Mouse (Mus musculus) liver, embryonic 12.5 days (tissue): ENCODE results near the gene Lxn. TPM values are rescaled to one million over a fixed set of nuclear protein-coding genes. Genes with fewer than 3 reads are reported as not detected.
A peak's percentile ranks its signal among the peaks of the same experiment; 100 is the strongest.

Experiments
- ATAC-seq: fragments of 200-750 bp; cut with Nextera tagmentation; 2 replicates; pipeline ENCODE4 v1.8.0; 2017; ENCODE audit warnings: moderate number of reproducible peaks, mild to moderate bottlenecking, moderate library complexity
- H3K27ac ChIP-seq: fragments of 300-500 bp; sonication (generic); 2 replicates; pipeline ENCODE4 v1.5.1; 2016; ENCODE audit warnings: mild to moderate bottlenecking
- H3K27me3 ChIP-seq: fragments of 300-500 bp; sonication (generic); replicated peaks from 2 replicates; pipeline ENCODE4 v1.6.1; 2016; ENCODE audit warnings: mild to moderate bottlenecking, moderate library complexity
- H3K36me3 ChIP-seq: fragments of 300-500 bp; sonication (generic); 2 replicates; pipeline ENCODE4 v1.6.1; 2016; ENCODE audit warnings: mild to moderate bottlenecking, moderate library complexity
- H3K4me1 ChIP-seq: fragments of 300-500 bp; sonication (generic); 2 replicates; pipeline ENCODE4 v1.6.1; 2016
- H3K4me2 ChIP-seq: fragments of 300-500 bp; sonication (generic); 2 replicates; pipeline ENCODE4 v1.6.1; 2016; ENCODE audit warnings: mild to moderate bottlenecking, moderate library complexity
- H3K4me3 ChIP-seq: fragments of 300-500 bp; sonication (generic); 2 replicates; pipeline ENCODE4 v1.5.1; 2016; ENCODE audit warnings: mild to moderate bottlenecking, moderate library complexity
- H3K9ac ChIP-seq: fragments of 300-500 bp; sonication (generic); 2 replicates; pipeline ENCODE4 v1.6.1; 2016; ENCODE audit warnings: mild to moderate bottlenecking, moderate library complexity
- H3K9me3 ChIP-seq: fragments of 300-500 bp; sonication (generic); replicated peaks from 2 replicates; pipeline ENCODE4 v1.6.1; 2016; ENCODE audit warnings: mild to moderate bottlenecking, moderate library complexity
- WGBS: fragments of 180-500 bp; shearing (Covaris S2); methylation state at CpG from one replicate; pipeline ENCODE4 v1.1.7; 2016; ENCODE audit not compliant: insufficient replicate concordance; 5-methylcytosine and 5-hydroxymethylcytosine counted together
- polyA plus RNA-seq: library from polyadenylated mRNA; unstranded; fragments of >200 nt; fragmentation: Nextera tagmentation; extraction: Ambion mirVana; gene quantifications from 2 replicates; pipeline ENCODE4 v1.2.1, GENCODE M21; 2016

Lxn gene
- 16.8 and 17.7 TPM in 2 replicates for polyA plus RNA-seq

GRCm38 (mm10) chr3:67463450-67464372 is at the start of gene Lxn:
Lxn (minus strand) TSS chr3:67463926.
- peak; percentile 86 for ATAC-seq
- WGBS, result 2% methylated on average over 43 of the region's 43 CpGs

GRCm38 (mm10) chr3:67512807-67513206 is 49.1 kb upstream of the Lxn start:
- H3K9me3 ChIP-seq, result no peaks in the 10 kb centered on the region
- 3% methylated on average over 5 of the region's 5 CpGs for WGBS
- peaks cover 42% of the 10 kb centered on the region for H3K27me3 ChIP-seq
- no peak for ATAC-seq
- no peak overlapping the region for H3K4me3 ChIP-seq
- H3K4me2 ChIP-seq, result no peak overlapping the region
- no peak overlapping the region for H3K27ac ChIP-seq
- H3K4me1 ChIP-seq, result no peaks in the 10 kb centered on the region
- H3K36me3 ChIP-seq, result no peaks in the 10 kb centered on the region
- H3K9ac ChIP-seq, result no peak overlapping the region

More at GRCm38 (mm10) chr3:67463450-67464372, at the start of gene Lxn:
- peaks cover 21% of the 10 kb centered on the region for H3K4me1 ChIP-seq
- no peaks in the 10 kb centered on the region for H3K27me3 ChIP-seq
- no peaks in the 10 kb centered on the region for H3K9me3 ChIP-seq
- H3K27ac ChIP-seq, result peak within 1 kb of the TSS; percentile 56
- peak within 1 kb of the TSS; percentile 72 for H3K9ac ChIP-seq
- H3K36me3 ChIP-seq, result peaks cover 44% of the 10 kb centered on the region
- peak within 1 kb of the TSS; percentile 65 for H3K4me3 ChIP-seq
- peak within 1 kb of the TSS; percentile 93 for H3K4me2 ChIP-seq

GRCm38 (mm10) chr3:67508216-67508892 is 44.6 kb upstream of the Lxn start:
- H3K36me3 ChIP-seq, result no peaks in the 10 kb centered on the region
- H3K27ac ChIP-seq, result no peak overlapping the region
- H3K27me3 ChIP-seq, result peaks cover 4% of the 10 kb centered on the region
- no peaks in the 10 kb centered on the region for H3K4me1 ChIP-seq
- ATAC-seq, result no peak
- no peaks in the 10 kb centered on the region for H3K9me3 ChIP-seq
- H3K4me3 ChIP-seq, result no peak overlapping the region
- WGBS, result 73% methylated on average over 10 of the region's 10 CpGs
- H3K4me2 ChIP-seq, result no peak overlapping the region
- H3K9ac ChIP-seq, result no peak overlapping the region

GRCm38 (mm10) chr3:67505286-67505685 is 41.6 kb upstream of the Lxn start:
- no peaks in the 10 kb centered on the region for H3K27me3 ChIP-seq
- H3K4me3 ChIP-seq, result no peak overlapping the region
- no peak overlapping the region for H3K27ac ChIP-seq
- 67% methylated on average over 2 of the region's 2 CpGs for WGBS
- no peak overlapping the region for H3K9ac ChIP-seq
- H3K4me2 ChIP-seq, result no peak overlapping the region
- H3K4me1 ChIP-seq, result no peaks in the 10 kb centered on the region
- no peaks in the 10 kb centered on the region for H3K9me3 ChIP-seq
- H3K36me3 ChIP-seq, result no peaks in the 10 kb centered on the region
- no peak for ATAC-seq

GRCm38 (mm10) chr3:67503878-67504277 is 40.2 kb upstream of the Lxn start:
- Histone ChIP-seq H3K4me3 (no peak overlapping the region), H3K9me3 (no peaks in the 10 kb centered on the region), H3K4me1 (0 out of 2 replicates have a peak, but pooled peaks cover 7% of the 10 kb centered on the region), H3K36me3 (no peaks in the 10 kb centered on the region), H3K27ac (no peak overlapping the region), H3K27me3 (no peaks in the 10 kb centered on the region), H3K9ac (no peak overlapping the region), H3K4me2 (no peak overlapping the region)
- WGBS, result 9% methylated on average over 3 of the region's 3 CpGs
- no peak for ATAC-seq

- Histone ChIP-seq H3K36me3 (no peaks in the 10 kb centered on the region), H3K9ac (no peak overlapping the region), H3K4me3 (no peak overlapping the region), H3K4me1 (0 out of 2 replicates have a peak, but pooled peaks cover 8% of the 10 kb centered on the region), H3K27ac (no peak overlapping the region), H3K9me3 (no peaks in the 10 kb centered on the region; the same call in 1 of the 2 replicates), H3K27me3 (no peaks in the 10 kb centered on the region), H3K4me2 (no peak overlapping the region)
- peak; percentile 47; the same call in 1 of the 2 replicates for ATAC-seq
- WGBS, result 71% methylated on average over 4 of the region's 4 CpGs
Measured at GRCm38 (mm10) chr3:67499406-67499791, 35.7 kb upstream of the Lxn start.

GRCm38 (mm10) chr3:67498773-67499405 is 35.2 kb upstream of the Lxn start:
- H3K27ac ChIP-seq, result no peak overlapping the region
- ATAC-seq, result peak; percentile 83
- H3K9me3 ChIP-seq, result no peaks in the 10 kb centered on the region; the same call in 1 of the 2 replicates
- H3K27me3 ChIP-seq, result no peaks in the 10 kb centered on the region
- H3K9ac ChIP-seq, result no peak overlapping the region
- H3K36me3 ChIP-seq, result no peaks in the 10 kb centered on the region
- H3K4me1 ChIP-seq, result 0 out of 2 replicates have a peak, but pooled peaks cover 8% of the 10 kb centered on the region
- WGBS, result 62% methylated on average over 8 of the region's 8 CpGs
- no peak overlapping the region for H3K4me2 ChIP-seq
- H3K4me3 ChIP-seq, result no peak overlapping the region

GRCm38 (mm10) chr3:67497998-67498397 is 34.3 kb upstream of the Lxn start:
- no peak overlapping the region for H3K27ac ChIP-seq

GRCm38 (mm10) chr3:67496310-67496709 is 32.6 kb upstream of the Lxn start:
- 0 out of 2 replicates have a peak, but pooled peaks cover 8% of the 10 kb centered on the region for H3K4me1 ChIP-seq
- no peak overlapping the region for H3K4me3 ChIP-seq
- no peak for ATAC-seq
- H3K9me3 ChIP-seq, result no peaks in the 10 kb centered on the region; the same call in 1 of the 2 replicates
- 76% methylated on average over 10 of the region's 10 CpGs for WGBS
- no peaks in the 10 kb centered on the region for H3K36me3 ChIP-seq
- no peak overlapping the region for H3K9ac ChIP-seq
- no peak overlapping the region for H3K27ac ChIP-seq
- no peak overlapping the region for H3K4me2 ChIP-seq
- no peaks in the 10 kb centered on the region for H3K27me3 ChIP-seq

More at GRCm38 (mm10) chr3:67497998-67498397, 34.3 kb upstream of the Lxn start:
- H3K27me3 ChIP-seq, result no peaks in the 10 kb centered on the region
- no peak overlapping the region for H3K9ac ChIP-seq
- WGBS, result 77% methylated on average over 2 of the region's 2 CpGs
- no peak overlapping the region for H3K4me2 ChIP-seq
- H3K4me1 ChIP-seq, result 0 out of 2 replicates have a peak, but pooled peaks cover 8% of the 10 kb centered on the region
- no peak for ATAC-seq
- no peaks in the 10 kb centered on the region for H3K36me3 ChIP-seq
- no peaks in the 10 kb centered on the region; the same call in 1 of the 2 replicates for H3K9me3 ChIP-seq
- H3K4me3 ChIP-seq, result no peak overlapping the region

GRCm38 (mm10) chr3:67493132-67493531 is 29.4 kb upstream of the Lxn start:
- H3K9me3 ChIP-seq, result no peaks in the 10 kb centered on the region
- WGBS, result 75% methylated on average over 8 of the region's 8 CpGs
- no peak overlapping the region for H3K27ac ChIP-seq
- no peaks in the 10 kb centered on the region for H3K4me1 ChIP-seq
- no peak for ATAC-seq
- no peak overlapping the region for H3K4me2 ChIP-seq
- H3K9ac ChIP-seq, result no peak overlapping the region
- H3K4me3 ChIP-seq, result no peak overlapping the region
- H3K27me3 ChIP-seq, result no peaks in the 10 kb centered on the region
- H3K36me3 ChIP-seq, result no peaks in the 10 kb centered on the region

GRCm38 (mm10) chr3:67492086-67492869 is 28.6 kb upstream of the Lxn start:
- no peak overlapping the region for H3K4me2 ChIP-seq
- no peak for ATAC-seq
- H3K4me1 ChIP-seq, result no peaks in the 10 kb centered on the region
- no peak overlapping the region for H3K27ac ChIP-seq
- H3K4me3 ChIP-seq, result no peak overlapping the region
- WGBS, result 67% methylated on average over 8 of the region's 8 CpGs
- no peaks in the 10 kb centered on the region for H3K36me3 ChIP-seq
- no peak overlapping the region for H3K9ac ChIP-seq
- no peaks in the 10 kb centered on the region for H3K9me3 ChIP-seq
- no peaks in the 10 kb centered on the region for H3K27me3 ChIP-seq
